Mouse (Mus musculus): ENCODE measurements around the gene Lmbr1l. TPM values are rescaled to one million over a fixed set of nuclear protein-coding genes. Genes with fewer than 3 reads are reported as not detected.
"Not testable (repeated sequence)": the region's sequence is repeated elsewhere in the genome, so short reads cannot be mapped to it uniquely, and the experiment has no call there.

The Lmbr1l gene
- polyA plus RNA-seq, 1 experiment from 2014 or later, result 13.9 TPM

- Histone ChIP-seq H3K4me1 (ENCODE audit: control insufficient read depth, insufficient read depth, low read length) (peaks cover 7% of the 10 kb centered on the region), H3K27ac (ENCODE audit: low read length) (peak overlapping the region; percentile 98), H3K36me3 (ENCODE audit: control insufficient read depth, insufficient read depth) (0 out of 2 replicates have a peak, but pooled peaks cover 4% of the 10 kb centered on the region), H3K4me2 (ENCODE audit: low read depth, low read length) (peak overlapping the region; percentile 77), H3K9ac (ENCODE audit: low read length) (peak overlapping the region; percentile 98), H3K4me3 (ENCODE audit: low read length) (peak overlapping the region; percentile 96), H3K27me3 (ENCODE audit: control insufficient read depth, insufficient read depth, low read length) (no peaks in the 10 kb centered on the region), H3K9me3 (replicated peaks; ENCODE audit: control insufficient read depth, low read length) (no peaks in the 10 kb centered on the region)
- under 1% methylated on average over 41 of the region's 41 CpGs for WGBS
- ATAC-seq (replicated peaks; ENCODE audit: extremely low read depth, insufficient read depth, low FRiP score), result peak; percentile 69
These were observed 34.8 kb upstream of the Lmbr1l start for GRCm38 (mm10) chr15:98952751-98953400.

- peak overlapping the region; percentile 98 for H3K9ac ChIP-seq (ENCODE audit: low read length)
- no peaks in the 10 kb centered on the region for H3K9me3 ChIP-seq (replicated peaks; ENCODE audit: control insufficient read depth, low read length)
- peaks cover 7% of the 10 kb centered on the region for H3K4me1 ChIP-seq (ENCODE audit: control insufficient read depth, insufficient read depth, low read length)
- H3K4me3 ChIP-seq (ENCODE audit: low read length), result peak overlapping the region; percentile 96
- peak overlapping the region; percentile 77 for H3K4me2 ChIP-seq (ENCODE audit: low read depth, low read length)
- H3K27me3 ChIP-seq (ENCODE audit: control insufficient read depth, insufficient read depth, low read length), result no peaks in the 10 kb centered on the region
- ATAC-seq (replicated peaks; ENCODE audit: extremely low read depth, insufficient read depth, low FRiP score), result no peak
- 25% methylated on average over 5 of the region's 5 CpGs for WGBS
- 0 out of 2 replicates have a peak, but pooled peaks cover 4% of the 10 kb centered on the region for H3K36me3 ChIP-seq (ENCODE audit: control insufficient read depth, insufficient read depth)
- peak overlapping the region; percentile 77 for H3K27ac ChIP-seq (ENCODE audit: low read length)
These were observed 34.0 kb upstream of the Lmbr1l start for GRCm38 (mm10) chr15:98952063-98952455.

GRCm38 (mm10) chr15:98951122-98952062 is 33.4 kb upstream of the Lmbr1l start:
- peak overlapping the region; percentile 98 for H3K9ac ChIP-seq (ENCODE audit: low read length)
- H3K9me3 ChIP-seq (replicated peaks; ENCODE audit: control insufficient read depth, low read length); H3K27me3 ChIP-seq (ENCODE audit: control insufficient read depth, insufficient read depth, low read length); H3K4me1 ChIP-seq (ENCODE audit: control insufficient read depth, insufficient read depth, low read length); ATAC-seq (replicated peaks; ENCODE audit: extremely low read depth, insufficient read depth, low FRiP score); H3K36me3 ChIP-seq (ENCODE audit: control insufficient read depth, insufficient read depth): not testable (repeated sequence)
- peak overlapping the region; percentile 77 for H3K27ac ChIP-seq (ENCODE audit: low read length)
- peak overlapping the region; percentile 77 for H3K4me2 ChIP-seq (ENCODE audit: low read depth, low read length)
- peak overlapping the region; percentile 96 for H3K4me3 ChIP-seq (ENCODE audit: low read length)
- WGBS, result 77% methylated on average over 11 of the region's 15 CpGs

- WGBS, result 61% methylated on average over 3 of the region's 3 CpGs
- Histone ChIP-seq H3K4me2 (ENCODE audit: low read depth, low read length) (no peak overlapping the region), H3K4me3 (ENCODE audit: low read length) (no peak overlapping the region), H3K27me3 (ENCODE audit: control insufficient read depth, insufficient read depth, low read length) (no peaks in the 10 kb centered on the region), H3K36me3 (ENCODE audit: control insufficient read depth, insufficient read depth) (0 out of 2 replicates have a peak, but pooled peaks cover 4% of the 10 kb centered on the region), H3K4me1 (ENCODE audit: control insufficient read depth, insufficient read depth, low read length) (peaks cover 7% of the 10 kb centered on the region), H3K9me3 (replicated peaks; ENCODE audit: control insufficient read depth, low read length) (no peaks in the 10 kb centered on the region; the same call in 1 of the 2 replicates), H3K9ac (ENCODE audit: low read length) (no peak overlapping the region), H3K27ac (ENCODE audit: low read length) (no peak overlapping the region)
- ATAC-seq (replicated peaks; ENCODE audit: extremely low read depth, insufficient read depth, low FRiP score), result no peak
These were observed 31.5 kb upstream of the Lmbr1l start for GRCm38 (mm10) chr15:98949607-98949892.

- 79% methylated on average over 6 of the region's 6 CpGs for WGBS
- H3K4me3 ChIP-seq (ENCODE audit: low read length), result no peak overlapping the region
- H3K9me3 ChIP-seq (replicated peaks; ENCODE audit: control insufficient read depth, low read length), result no peaks in the 10 kb centered on the region; the same call in 1 of the 2 replicates
- peaks cover 7% of the 10 kb centered on the region for H3K4me1 ChIP-seq (ENCODE audit: control insufficient read depth, insufficient read depth, low read length)
- no peaks in the 10 kb centered on the region for H3K27me3 ChIP-seq (ENCODE audit: control insufficient read depth, insufficient read depth, low read length)
- no peak overlapping the region for H3K9ac ChIP-seq (ENCODE audit: low read length)
- H3K4me2 ChIP-seq (ENCODE audit: low read depth, low read length), result no peak overlapping the region
- 0 out of 2 replicates have a peak, but pooled peaks cover 4% of the 10 kb centered on the region for H3K36me3 ChIP-seq (ENCODE audit: control insufficient read depth, insufficient read depth)
- no peak overlapping the region for H3K27ac ChIP-seq (ENCODE audit: low read length)
- ATAC-seq (replicated peaks; ENCODE audit: extremely low read depth, insufficient read depth, low FRiP score), result no peak
These were observed 31.0 kb upstream of the Lmbr1l start for GRCm38 (mm10) chr15:98948857-98949606.

- H3K36me3 ChIP-seq (ENCODE audit: control insufficient read depth, insufficient read depth), result 0 out of 2 replicates have a peak, but pooled peaks cover 4% of the 10 kb centered on the region
- ATAC-seq (replicated peaks; ENCODE audit: extremely low read depth, insufficient read depth, low FRiP score), result no peak
- no peak overlapping the region for H3K4me3 ChIP-seq (ENCODE audit: low read length)
- no peak overlapping the region for H3K27ac ChIP-seq (ENCODE audit: low read length)
- no peaks in the 10 kb centered on the region for H3K27me3 ChIP-seq (ENCODE audit: control insufficient read depth, insufficient read depth, low read length)
- no peak overlapping the region for H3K4me2 ChIP-seq (ENCODE audit: low read depth, low read length)
- H3K9me3 ChIP-seq (replicated peaks; ENCODE audit: control insufficient read depth, low read length), result no peaks in the 10 kb centered on the region; the same call in 1 of the 2 replicates
- peaks cover 7% of the 10 kb centered on the region for H3K4me1 ChIP-seq (ENCODE audit: control insufficient read depth, insufficient read depth, low read length)
- H3K9ac ChIP-seq (ENCODE audit: low read length), result no peak overlapping the region
These were observed 30.4 kb upstream of the Lmbr1l start for GRCm38 (mm10) chr15:98948382-98948781.

- Histone ChIP-seq H3K4me2 (ENCODE audit: low read depth, low read length) (no peak overlapping the region), H3K27me3 (ENCODE audit: control insufficient read depth, insufficient read depth, low read length) (no peaks in the 10 kb centered on the region), H3K9ac (ENCODE audit: low read length) (no peak overlapping the region), H3K9me3 (replicated peaks; ENCODE audit: control insufficient read depth, low read length) (no peaks in the 10 kb centered on the region; the same call in 1 of the 2 replicates), H3K36me3 (ENCODE audit: control insufficient read depth, insufficient read depth) (0 out of 2 replicates have a peak, but pooled peaks cover 4% of the 10 kb centered on the region), H3K4me3 (ENCODE audit: low read length) (no peak overlapping the region), H3K27ac (ENCODE audit: low read length) (no peak overlapping the region), H3K4me1 (ENCODE audit: control insufficient read depth, insufficient read depth, low read length) (peaks cover 7% of the 10 kb centered on the region)
- 51% methylated on average over 3 of the region's 3 CpGs for WGBS
- no peak for ATAC-seq (replicated peaks; ENCODE audit: extremely low read depth, insufficient read depth, low FRiP score)
These were observed 29.9 kb upstream of the Lmbr1l start for GRCm38 (mm10) chr15:98947884-98948283.

- no peak overlapping the region for H3K27ac ChIP-seq (ENCODE audit: low read length)
- no peak for ATAC-seq (replicated peaks; ENCODE audit: extremely low read depth, insufficient read depth, low FRiP score)
- H3K4me2 ChIP-seq (ENCODE audit: low read depth, low read length), result no peak overlapping the region
- H3K4me1 ChIP-seq (ENCODE audit: control insufficient read depth, insufficient read depth, low read length), result no peaks in the 10 kb centered on the region
- no peaks in the 10 kb centered on the region for H3K27me3 ChIP-seq (ENCODE audit: control insufficient read depth, insufficient read depth, low read length)
- H3K4me3 ChIP-seq (ENCODE audit: low read length), result no peak overlapping the region
- H3K36me3 ChIP-seq (ENCODE audit: control insufficient read depth, insufficient read depth), result no peaks in the 10 kb centered on the region
- H3K9me3 ChIP-seq (replicated peaks; ENCODE audit: control insufficient read depth, low read length), result no peaks in the 10 kb centered on the region; the same call in 1 of the 2 replicates
- 80% methylated on average over 4 of the region's 4 CpGs for WGBS
- H3K9ac ChIP-seq (ENCODE audit: low read length), result no peak overlapping the region
These were observed 25.1 kb upstream of the Lmbr1l start for GRCm38 (mm10) chr15:98943133-98943532.

Data from heart, embryonic 16.5 days (tissue).